9 mouse cellular contexts compared by ENCODE assay signal in genomic region chr9:53594764-53595163, GRCm38 (mm10). TPM values are rescaled to one million over a fixed set of nuclear protein-coding genes. Genes with fewer than 3 reads are reported as not detected.
A peak's percentile ranks its signal among the peaks of the same experiment; 100 is the strongest.
DNase-seq lines count a peak whose midpoint lies in the region; ATAC-seq and TF ChIP-seq lines count a peak whose summit lies in the region.
"Had no signal": no experiment of that assay in that cellular context is flagged by ENCODE, and none has a peak within 500 bp of the region (broad histone marks: within the 10 kb centered on the region; RNA-seq: fewer than 3 reads in every experiment).

No protein-coding gene starts in this region.

- no peaks in the 10 kb centered on the region; the same call in 1 of the 2 replicates for H3K36me3 ChIP-seq in testis, adult 2 months (ENCODE audit: control insufficient read depth, insufficient read depth, low read length)

- TF ChIP-seq CTCF in left cerebral cortex, adult 2 months (IDR thresholded peaks at IDR 0.05): peak; percentile 80
- TF ChIP-seq CTCF in testis, adult 2 months (IDR thresholded peaks at IDR 0.05; ENCODE audit: control insufficient read depth, insufficient read depth, insufficient replicate concordance, low read depth, low read length): peak; percentile 84

- peak; percentile 62 to 87 for DNase-seq in heart, adult 18-20 months
- DNase-seq in heart, postnatal 25 days (ENCODE audit: low spot score): no peak
- peak; percentile 80 for DNase-seq in ES-CJ7 (ENCODE audit: low read depth, low spot score)
- DNase-seq in c-Kit-positive CD71-positive TER-119-negative erythroid progenitor cells, embryonic 14.5 days (ENCODE audit: low read depth): peak; percentile 53
- peak; percentile 40 for DNase-seq in gastrocnemius, postnatal 25 days
- peak in 1 of 2 experiments; percentile 46 for DNase-seq in left cerebral cortex, adult 2 months (ENCODE audit: extremely low spot score in 1 of 2, low spot score in 2 of 2)

- intact Hi-C loops in heart, postnatal 25 days (cut with DNase I): loop anchor here (5.0 kb wide), 1 partner anchor 78 kb away; the partner anchor contains the start of gene Cul5
- intact Hi-C loops in left cerebral cortex, adult 2 months (cut with DNase I): no loop called here

- TF ChIP-seq POLR2A in testis, adult 2 months (IDR thresholded peaks at IDR 0.05; ENCODE audit: control insufficient read depth, low read depth, low read length): no peak

- peak; percentile 85; the same call in 1 of the 2 replicates for ATAC-seq in monocyte, adult 5-6 weeks (replicated peaks; ENCODE audit: insufficient number of reproducible peaks, low FRiP score, low TSS enrichment, poor library complexity, severe bottlenecking)

- no peak overlapping the region for H3K27ac ChIP-seq in left cerebral cortex, adult 2 months
- no peak overlapping the region for H3K27ac ChIP-seq in testis, adult 2 months (ENCODE audit: control insufficient read depth, insufficient read depth, low read depth, low read length)
- H3K27ac ChIP-seq: embryonic facial prominence, embryonic 15.5 days had no signal

- H3K27me3 ChIP-seq in testis, adult 2 months (ENCODE audit: control insufficient read depth, insufficient read depth, low read length): no peaks in the 10 kb centered on the region
- H3K27me3 ChIP-seq: embryonic facial prominence, embryonic 15.5 days had no signal

- no peaks in the 10 kb centered on the region for H3K4me1 ChIP-seq in testis, adult 2 months (ENCODE audit: control insufficient read depth, insufficient read depth, low read length)
- H3K4me1 ChIP-seq: embryonic facial prominence, embryonic 15.5 days had no signal

- no peak overlapping the region for H3K4me3 ChIP-seq in left cerebral cortex, adult 2 months
- H3K4me3 ChIP-seq in testis, adult 2 months (ENCODE audit: control insufficient read depth, low read depth, low read length): no peak overlapping the region
- H3K4me3 ChIP-seq: embryonic facial prominence, embryonic 15.5 days had no signal

RNA-seq across cellular contexts. Expression of gene Acat1, which starts 15.4 kb away (rescaled TPM):
- 100 to 1,000 TPM; 340 to 351 TPM for total RNA-seq in heart, adult 18-20 months (2021)
- total RNA-seq in heart, postnatal 25 days (2021): 100 to 1,000 TPM; 276 to 289 TPM
- total RNA-seq in gastrocnemius, postnatal 25 days (2021): 100 to 1,000 TPM in 1 of 2 experiments, 10 to 100 TPM in 1; 84.1 to 102 TPM
- 10 to 100 TPM; 59.6 to 60.6 TPM for total RNA-seq in left cerebral cortex, adult 2 months (2021)
- 21.0 to 31.0 TPM (median 28.5 TPM) in 3 replicates for total RNA-seq in monocyte, adult 5-6 weeks (2017)
- polyA plus RNA-seq in testis, adult 2 months (2012; rRNA removed): 8.5 and 11.1 TPM in 2 replicates

RNA-seq across cellular contexts. Expression of gene Npat, which starts 57.9 kb away (rescaled TPM):
- 1 to 10 TPM; 5.1 to 5.3 TPM for total RNA-seq in heart, adult 18-20 months (2021)
- total RNA-seq in heart, postnatal 25 days (2021): 1 to 10 TPM; 7.5 to 7.8 TPM
- total RNA-seq in gastrocnemius, postnatal 25 days (2021): 1 to 10 TPM; 3.6 to 4.3 TPM
- 10 to 100 TPM; 17.8 to 20.0 TPM for total RNA-seq in left cerebral cortex, adult 2 months (2021)
- 14.0 to 16.8 TPM (median 15.1 TPM) in 3 replicates for total RNA-seq in monocyte, adult 5-6 weeks (2017)
- polyA plus RNA-seq in testis, adult 2 months (2012; rRNA removed): 4.0 and 4.5 TPM in 2 replicates

RNA-seq across cellular contexts. Expression of gene Atm, which starts 58.2 kb away (rescaled TPM):
- 10 to 100 TPM in 1 of 2 experiments, 1 to 10 TPM in 1; 9.7 to 11.4 TPM for total RNA-seq in heart, adult 18-20 months (2021)
- total RNA-seq in heart, postnatal 25 days (2021): 1 to 10 TPM; 7.9 to 9.3 TPM
- total RNA-seq in gastrocnemius, postnatal 25 days (2021): 1 to 10 TPM; 4.8 to 6.8 TPM
- total RNA-seq in left cerebral cortex, adult 2 months (2021): 10 to 100 TPM; 16.8 to 20.2 TPM
- total RNA-seq in monocyte, adult 5-6 weeks (2017): 21.4 to 53.1 TPM (median 22.3 TPM) in 3 replicates
- polyA plus RNA-seq in testis, adult 2 months (2012; rRNA removed): 1.7 and 1.9 TPM in 2 replicates
